ENCODE assay signal across 25 mouse cellular contexts in genomic region chr16:38892371-38892770, GRCm38 (mm10). TPM values are rescaled to one million over a fixed set of nuclear protein-coding genes. Genes with fewer than 3 reads are reported as not detected.
A peak's percentile ranks its signal among the peaks of the same experiment; 100 is the strongest.
DNase-seq lines count a peak whose midpoint lies in the region; ATAC-seq lines count a peak whose summit lies in the region.
"Had no signal": no experiment of that assay in that cellular context is flagged by ENCODE, and none has a peak within 500 bp of the region (broad histone marks: within the 10 kb centered on the region; RNA-seq: fewer than 3 reads in every experiment).

Igsf11 (plus strand) TSS chr16:38892671.

- H3K4me1 ChIP-seq in midbrain, embryonic 10.5 days = peaks cover 2% of the 10 kb centered on the region; the same call in 1 of the 2 replicates
- H3K4me1 ChIP-seq in midbrain, embryonic 11.5 days (ENCODE audit: control insufficient read depth, insufficient read depth, low read length) = no peaks in the 10 kb centered on the region
- H3K4me1 ChIP-seq: forebrain, embryonic 13.5 days; kidney, embryonic 15.5 days; limb, embryonic 15.5 days had no signal

- no peak within 1 kb of the TSS for H3K4me3 ChIP-seq in midbrain, embryonic 10.5 days
- no peak within 1 kb of the TSS for H3K4me3 ChIP-seq in midbrain, embryonic 11.5 days (ENCODE audit: low read depth, low read length)
- H3K4me3 ChIP-seq: erythroblast, embryonic 14.5 days; forebrain, embryonic 13.5 days; kidney, embryonic 15.5 days; limb, embryonic 15.5 days; myocyte had no signal

- intact Hi-C loops in left cerebral cortex, postnatal 36 days (cut with DNase I) = no loop called here

- ATAC-seq in midbrain, embryonic 11.5 days (ENCODE audit: low FRiP score) = no peak
- ATAC-seq: forebrain, embryonic 13.5 days; lung, postnatal 0 days had no signal

- no peaks in the 10 kb centered on the region for H3K9me3 ChIP-seq in midbrain, embryonic 10.5 days (replicated peaks)
- H3K9me3 ChIP-seq in midbrain, embryonic 11.5 days (ENCODE audit: control insufficient read depth, low read length) = no peaks in the 10 kb centered on the region
- H3K9me3 ChIP-seq: forebrain, embryonic 13.5 days; kidney, embryonic 15.5 days; limb, embryonic 15.5 days had no signal

- DNase-seq in frontal cortex, adult 2 months (ENCODE audit: extremely low spot score in 1 of 2, low spot score in 1 of 2) = no peak
- no peak for DNase-seq in frontal cortex, postnatal 36 days (ENCODE audit: low spot score in 2 of 2)
- DNase-seq in midbrain, embryonic 10.5 days (ENCODE audit: low spot score) = peak; percentile 3
- no peak for DNase-seq in midbrain, embryonic 11.5 days (ENCODE audit: low spot score, missing footprints)
- no peak for DNase-seq in layer of hippocampus, postnatal 25 days (ENCODE audit: extremely low spot score in 1 of 2, low spot score in 1 of 2)
- no peak for DNase-seq in left cerebral cortex, postnatal 36 days (ENCODE audit: low spot score in 2 of 2)
- DNase-seq in retina, embryonic 14.5 days (ENCODE audit: low spot score) = no peak
- DNase-seq: cerebellum, adult 8-10 months; gastrocnemius, postnatal 14 days; heart, adult 18-20 months; heart, postnatal 36 days; kidney, postnatal 4 days; midbrain, embryonic 14.5 days; right cerebral cortex, postnatal 25 days had no signal

- WGBS in midbrain, embryonic 10.5 days = 88% methylated on average over 7 of the region's 7 CpGs
- 84% methylated on average over 7 of the region's 7 CpGs for WGBS in midbrain, embryonic 11.5 days

- H3K27me3 ChIP-seq in midbrain, embryonic 10.5 days (ENCODE audit: low read depth, poor library complexity, severe bottlenecking) = peaks cover 2% of the 10 kb centered on the region
- H3K27me3 ChIP-seq in midbrain, embryonic 11.5 days (ENCODE audit: control insufficient read depth, insufficient read depth, low read length) = no peaks in the 10 kb centered on the region
- H3K27me3 ChIP-seq: forebrain, embryonic 13.5 days; limb, embryonic 15.5 days had no signal

- no peak within 1 kb of the TSS for H3K9ac ChIP-seq in midbrain, embryonic 11.5 days (ENCODE audit: low read length)
- H3K9ac ChIP-seq: forebrain, embryonic 13.5 days; hindbrain, embryonic 14.5 days; kidney, embryonic 15.5 days; limb, embryonic 15.5 days had no signal

- H3K36me3 ChIP-seq in midbrain, embryonic 10.5 days = no peaks in the 10 kb centered on the region
- H3K36me3 ChIP-seq in midbrain, embryonic 11.5 days (ENCODE audit: control insufficient read depth, insufficient read depth, low read length) = no peaks in the 10 kb centered on the region
- H3K36me3 ChIP-seq: kidney, embryonic 15.5 days; limb, embryonic 15.5 days had no signal

- H3K27ac ChIP-seq in midbrain, embryonic 10.5 days (replicated peaks) = no peak within 1 kb of the TSS
- no peak within 1 kb of the TSS for H3K27ac ChIP-seq in midbrain, embryonic 11.5 days (ENCODE audit: low read depth, low read length)
- H3K27ac ChIP-seq: forebrain, embryonic 13.5 days; hindbrain, embryonic 14.5 days; kidney, embryonic 15.5 days; limb, embryonic 15.5 days had no signal

- H3K4me2 ChIP-seq in midbrain, embryonic 11.5 days = no peak within 1 kb of the TSS
- H3K4me2 ChIP-seq: forebrain, embryonic 13.5 days; hindbrain, embryonic 14.5 days; kidney, embryonic 15.5 days; limb, embryonic 15.5 days had no signal

RNA-seq across cellular contexts. Expression of gene Igsf11, which starts in this region (rescaled TPM):
- polyA plus RNA-seq in frontal cortex, adult 2 months (2012; rRNA removed) = 35.6 and 37.4 TPM in 2 replicates
- polyA plus RNA-seq in midbrain, embryonic 10.5 days (2016; fragmentation: Nextera tagmentation; extraction: Ambion mirVana) = 1.5 and 2.1 TPM in 2 replicates
- 2.0 and 2.1 TPM in 2 replicates for polyA plus RNA-seq in midbrain, embryonic 11.5 days (2014; fragmentation: Nextera tagmentation; extraction: Ambion mirVana)
- total RNA-seq in layer of hippocampus, postnatal 25 days (2021) = 10 to 100 TPM; 38.7 to 46.0 TPM
- total RNA-seq in left cerebral cortex, postnatal 36 days (2021) = 10 to 100 TPM; 35.6 to 52.0 TPM
- total RNA-seq: common myeloid progenitor, adult 5-6 weeks; megakaryocyte progenitor cell, adult 5-6 weeks; neutrophil, adult 5-6 weeks had no signal
- polyA plus RNA-seq: erythroblast, embryonic 14.5 days; thymus, postnatal 0 days had no signal

Comparison
In these comparisons a context has a peak if more than half of its experiments do, and no peak if none do; other contexts are left out.
1. RNA of gene Igsf11 (polyA plus RNA-seq): 35.6 to 37.4 TPM in frontal cortex, adult 2 months; 2.0 to 2.1 TPM in midbrain, embryonic 11.5 days and 1.5 to 2.1 TPM in midbrain, embryonic 10.5 days; every median in the first group is over 10 times any median in the second.